Mouse (Mus musculus): Measurements from ENCODE around the gene Syt7.

The Syt7 gene

GRCm38 (mm10) chr19:10389391-10390098 is 655 bp downstream of the Syt7 start:
- DNase-seq = peak in 1 of 2 experiments; percentile 7

- DNase-seq = no peak
These were observed 1.3 kb downstream of the Syt7 start for GRCm38 (mm10) chr19:10390099-10390680.

DNA sequence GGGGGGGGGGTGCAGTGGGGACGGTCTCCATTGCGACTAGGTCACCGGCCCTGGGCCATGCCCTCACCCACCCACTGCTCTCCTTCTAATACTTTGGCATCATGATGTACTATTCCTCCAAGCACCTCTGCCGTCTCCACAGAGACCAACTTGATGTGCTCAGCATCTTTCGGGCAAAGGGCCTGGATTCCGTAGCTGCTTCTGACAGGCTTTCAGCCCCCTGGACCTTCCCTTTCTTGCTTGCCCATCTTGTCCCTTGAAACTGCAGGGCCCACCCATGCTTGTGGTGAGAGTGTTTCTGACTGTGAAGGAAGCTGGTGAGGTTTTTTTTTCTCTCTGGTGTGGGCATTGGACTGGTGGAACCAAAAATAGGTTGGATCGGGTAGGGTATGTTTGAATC is 2.1 kb downstream of the Syt7 start:
- no peak for DNase-seq

DNA sequence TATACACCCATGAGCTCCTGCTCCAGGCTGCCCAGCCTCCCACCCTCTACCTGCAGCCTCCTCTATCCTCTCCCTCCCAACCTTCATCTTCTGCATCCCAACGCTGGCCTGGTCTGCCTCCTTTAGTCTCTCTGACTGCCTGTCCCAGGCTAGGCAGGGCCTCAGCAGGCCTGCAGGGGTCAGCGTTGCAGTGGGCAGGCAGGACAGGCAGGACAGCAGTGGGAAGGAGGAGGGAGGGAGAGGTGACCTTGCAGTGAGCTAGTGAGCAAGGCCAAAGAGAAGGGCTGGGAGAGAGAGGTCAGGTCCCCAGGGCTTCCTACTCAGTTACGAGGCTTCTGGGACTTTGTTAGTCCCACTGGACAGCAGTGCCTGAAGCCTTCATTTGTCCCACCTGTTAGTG is 3.1 kb downstream of the Syt7 start:
- peak in 1 of 2 experiments; percentile 20 for DNase-seq

GRCm38 (mm10) chr19:10393471-10393870 is 4.6 kb downstream of the Syt7 start:
- DNase-seq = no peak

GRCm38 (mm10) chr19:10393874-10394500 is 5.1 kb downstream of the Syt7 start:
- no peak for DNase-seq

DNA sequence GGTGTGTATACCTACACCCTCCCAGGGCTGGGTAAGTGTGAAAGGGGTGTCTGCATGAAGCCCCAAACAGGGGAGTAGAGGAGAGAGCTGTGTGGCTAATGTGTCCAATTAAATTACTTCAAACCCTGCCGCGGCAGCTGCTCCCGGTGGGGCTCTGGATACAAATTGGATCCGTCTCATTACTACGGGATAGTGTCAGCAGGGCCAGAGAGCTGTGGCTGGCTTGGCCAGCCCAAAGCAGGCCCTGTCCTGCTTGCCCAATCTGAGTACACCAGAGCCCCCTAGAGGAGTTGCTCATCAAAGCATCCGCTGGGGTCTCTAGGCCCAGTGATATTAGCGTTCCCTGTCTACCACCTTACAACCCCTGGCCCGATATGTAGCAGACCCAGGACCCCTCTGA is 6.3 kb downstream of the Syt7 start:
- DNase-seq = no peak

GRCm38 (mm10) chr19:10396962-10397361 is 8.1 kb downstream of the Syt7 start:
- DNase-seq = no peak

GRCm38 (mm10) chr19:10397479-10398153 is 8.7 kb downstream of the Syt7 start:
- DNase-seq = no peak

GRCm38 (mm10) chr19:10398296-10398695 is 9.4 kb downstream of the Syt7 start:
- DNase-seq = no peak

DNA sequence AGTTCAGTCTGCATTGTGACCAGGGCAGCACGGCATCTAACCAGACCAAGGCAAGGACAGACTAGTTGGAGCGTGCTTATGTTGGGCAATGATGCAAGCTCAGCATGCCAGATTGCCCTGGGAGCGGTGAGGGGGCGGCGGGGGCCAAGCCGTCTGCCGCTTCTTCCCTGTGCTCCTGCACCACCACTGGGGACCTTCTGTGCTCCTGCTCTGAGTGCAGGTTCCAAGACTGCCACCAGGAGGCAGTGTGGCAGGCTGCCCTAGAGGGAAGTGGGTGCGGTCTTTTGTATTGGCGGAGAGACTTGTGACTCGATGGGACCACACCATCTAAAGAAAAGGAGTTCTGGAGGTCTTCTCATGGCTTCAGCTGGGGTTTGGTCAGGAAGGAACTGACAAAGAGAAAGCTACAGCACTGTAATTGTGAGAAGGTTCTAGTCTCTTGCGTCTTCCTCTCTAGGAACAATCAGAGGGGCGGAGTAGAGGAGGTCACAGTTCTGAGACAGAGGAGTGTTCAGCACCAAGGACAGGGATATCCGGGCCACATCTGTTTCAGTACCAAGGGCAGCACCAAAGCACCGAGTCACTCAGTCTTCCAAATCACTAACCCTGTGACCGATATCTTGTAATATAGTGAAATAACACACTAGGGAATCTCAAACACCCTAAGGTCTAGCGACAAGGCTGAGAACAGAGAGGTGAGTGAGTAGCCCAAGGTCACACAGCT is 14.0 kb downstream of the Syt7 start:
- DNase-seq = peak; percentile 17 to 58

- DNase-seq = no peak
These were observed 14.9 kb downstream of the Syt7 start for GRCm38 (mm10) chr19:10403593-10404380.

GRCm38 (mm10) chr19:10404424-10404823 is 15.5 kb downstream of the Syt7 start:
- no peak for DNase-seq

DNA sequence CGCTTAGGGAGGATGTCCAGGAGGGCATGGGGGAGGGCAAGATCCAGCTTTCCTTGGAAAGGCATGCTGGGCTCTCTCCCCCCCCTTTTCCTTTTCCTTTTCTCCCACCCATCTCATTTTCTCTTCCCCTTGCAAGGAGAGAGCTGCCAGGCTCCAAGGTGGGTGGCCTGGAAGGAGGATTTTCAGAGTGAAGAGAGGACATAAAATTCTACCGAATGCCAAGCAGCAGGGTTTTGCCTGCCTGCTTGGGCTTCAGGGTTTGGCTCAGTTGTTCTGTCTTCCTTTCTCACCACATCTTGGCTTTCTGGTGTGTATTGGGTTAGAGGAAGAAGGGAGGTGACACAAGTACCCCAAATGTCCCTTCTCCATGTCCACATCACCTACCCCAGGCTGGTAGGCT is 16.0 kb downstream of the Syt7 start:
- no peak for DNase-seq

GRCm38 (mm10) chr19:10413701-10414242 is 24.9 kb downstream of the Syt7 start:
- DNase-seq = no peak

GRCm38 (mm10) chr19:10415508-10415907 is 26.6 kb downstream of the Syt7 start:
- DNase-seq = no peak

DNA sequence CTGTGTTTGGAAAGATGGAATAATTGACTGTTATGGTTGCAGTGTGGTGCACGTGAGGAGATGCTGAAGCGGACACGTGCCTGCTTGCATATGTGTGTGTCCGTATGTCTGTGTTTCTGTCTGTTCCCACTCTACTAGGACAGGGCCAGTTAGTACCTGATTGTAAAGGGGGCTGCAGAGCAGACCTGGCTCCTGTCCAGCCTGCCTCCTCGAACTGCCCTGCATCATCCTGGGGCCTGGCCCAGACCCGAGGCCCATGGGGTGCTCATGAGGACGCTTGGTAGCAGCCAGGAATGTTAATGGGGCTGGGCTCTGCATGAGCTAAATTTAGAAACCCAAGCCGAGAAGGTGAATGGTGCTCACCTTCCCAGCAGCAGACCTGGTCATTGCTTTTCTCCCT is 28.0 kb downstream of the Syt7 start:
- DNase-seq = no peak

- peak in 1 of 2 experiments; percentile 28 for DNase-seq
These were observed 28.5 kb downstream of the Syt7 start for GRCm38 (mm10) chr19:10417436-10417835.

DNA sequence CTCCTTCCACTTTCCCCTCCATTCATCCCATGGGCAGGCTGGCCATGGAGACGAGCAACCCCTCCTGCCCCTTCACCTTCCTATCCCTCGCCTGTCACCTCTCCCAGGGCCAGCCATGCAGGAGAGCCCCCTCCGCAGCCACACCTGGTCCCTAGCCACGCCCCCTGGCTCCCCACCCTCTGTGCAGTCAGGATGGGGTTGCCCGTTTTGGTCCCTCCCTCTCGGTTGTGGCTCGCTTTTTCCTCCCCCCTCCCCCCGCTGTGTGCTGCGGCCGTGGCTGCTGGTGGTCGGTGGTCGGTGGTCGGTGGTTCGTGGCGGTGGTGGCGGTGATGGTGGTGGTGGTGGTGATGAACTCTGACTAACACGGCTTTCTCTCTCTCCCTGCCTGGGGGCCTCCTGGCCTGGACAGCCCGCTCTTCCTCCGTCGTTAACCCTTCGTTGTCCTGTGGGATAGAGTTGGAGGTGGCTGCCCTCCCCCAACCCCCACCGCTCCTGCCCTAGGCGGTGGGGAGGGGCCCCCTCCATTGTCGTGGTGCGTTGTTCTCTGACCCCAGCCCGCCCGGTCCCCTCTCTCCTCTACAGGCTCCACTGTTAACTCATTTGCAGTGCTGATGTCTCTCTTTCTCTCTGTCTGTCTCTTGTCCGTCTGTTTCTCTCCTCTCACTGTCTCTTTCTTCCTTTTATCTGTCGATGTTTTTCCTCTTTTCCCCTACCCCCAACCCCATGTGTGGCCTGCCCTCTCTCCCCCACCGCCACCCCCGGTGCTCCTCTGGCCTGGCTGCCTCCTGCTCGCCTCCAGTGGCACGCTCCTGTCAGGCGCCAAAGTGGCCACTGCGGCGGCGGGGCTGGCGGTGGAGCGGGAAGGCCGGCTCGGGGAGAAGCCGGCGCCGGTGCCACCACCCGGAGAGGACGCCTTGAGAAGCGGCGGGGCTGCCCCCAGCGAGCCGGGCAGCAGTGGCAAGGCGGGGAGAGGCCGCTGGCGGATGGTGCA is 33.4 kb downstream of the Syt7 start:
- DNase-seq = no peak

GRCm38 (mm10) chr19:10424751-10425150 is 35.9 kb downstream of the Syt7 start:
- DNase-seq = no peak

All from lung, adult 18-20 months (tissue).